Mouse (Mus musculus) E14TG2a.4 (cell line): Measurements from ENCODE around the gene Tbc1d1.

ENCODE experiments used
- H3K27me3 ChIP-seq: 2 replicates; pipeline ENCODE4 v1.6.1; 2014; ENCODE audit warnings: low read length, control low read depth; ENCODE audit not compliant: insufficient read depth
- H3K36me3 ChIP-seq: 2 replicates; pipeline ENCODE4 v1.6.1; 2014; ENCODE audit warnings: low read length, control low read depth; ENCODE audit not compliant: insufficient read depth
- H3K4me1 ChIP-seq: replicated peaks from 2 replicates; pipeline ENCODE4 v1.6.1; 2014; ENCODE audit warnings: low read depth, low read length, control low read depth
- H3K4me3 ChIP-seq: replicated peaks from 2 replicates; pipeline ENCODE4 v1.5.1; 2014; ENCODE audit warnings: mild to moderate bottlenecking, low read length
- H3K9me3 ChIP-seq: 2 replicates; pipeline ENCODE4 v1.6.1; 2014; ENCODE audit warnings: low read length, control low read depth
- CTCF ChIP-seq: conservative IDR thresholded peaks from 2 replicates; pipeline ENCODE4 v1.5.1; 2014; ENCODE audit warnings: low read length
- NANOG ChIP-seq: IDR thresholded peaks from 2 replicates; pipeline ENCODE4 v1.6.1; 2014; ENCODE audit warnings: borderline replicate concordance, low read length, mixed read lengths
- POU5F1 ChIP-seq: IDR thresholded peaks from 2 replicates; pipeline ENCODE4 v1.6.1; 2014; ENCODE audit warnings: low read length, borderline replicate concordance

Tbc1d1 gene

GRCm38 (mm10) chr5:64299508-64300324 lies 143.6 kb downstream of the Tbc1d1 start:
- Histone ChIP-seq H3K4me1 (peaks cover 50% of the 10 kb centered on the region), H3K9me3 (0 out of 2 replicates have a peak, but pooled peaks cover 3% of the 10 kb centered on the region), H3K4me3 (no peak overlapping the region), H3K36me3 (peaks cover 38% of the 10 kb centered on the region), H3K27me3 (no peaks in the 10 kb centered on the region)
- TF ChIP-seq NANOG (no peak), POU5F1 (no peak), CTCF (no peak)

GRCm38 (mm10) chr5:64301246-64301645 lies 145.1 kb downstream of the Tbc1d1 start:
- TF ChIP-seq NANOG (no peak), POU5F1 (no peak), CTCF (no peak)
- no peaks in the 10 kb centered on the region for H3K27me3 ChIP-seq
- peaks cover 41% of the 10 kb centered on the region for H3K4me1 ChIP-seq
- H3K9me3 ChIP-seq = 0 out of 2 replicates have a peak, but pooled peaks cover 3% of the 10 kb centered on the region
- H3K36me3 ChIP-seq = peaks cover 32% of the 10 kb centered on the region
- H3K4me3 ChIP-seq = no peak overlapping the region

GRCm38 (mm10) chr5:64307289-64307688 lies 151.2 kb downstream of the Tbc1d1 start:
- H3K9me3 ChIP-seq = no peaks in the 10 kb centered on the region
- H3K36me3 ChIP-seq = peaks cover 26% of the 10 kb centered on the region
- no peak overlapping the region for H3K4me3 ChIP-seq
- no peaks in the 10 kb centered on the region for H3K27me3 ChIP-seq
- H3K4me1 ChIP-seq = peaks cover 3% of the 10 kb centered on the region; the same call in 1 of the 2 replicates
- TF ChIP-seq CTCF (no peak), NANOG (no peak), POU5F1 (no peak)

GRCm38 (mm10) chr5:64312295-64312694 lies 156.2 kb downstream of the Tbc1d1 start:
- no peaks in the 10 kb centered on the region for H3K4me1 ChIP-seq

GRCm38 (mm10) chr5:64313481-64313880 lies 157.4 kb downstream of the Tbc1d1 start:
- no peaks in the 10 kb centered on the region for H3K9me3 ChIP-seq
- H3K4me1 ChIP-seq = no peaks in the 10 kb centered on the region
- H3K4me3 ChIP-seq = no peak overlapping the region
- H3K27me3 ChIP-seq = no peaks in the 10 kb centered on the region
- H3K36me3 ChIP-seq = peaks cover 57% of the 10 kb centered on the region
- TF ChIP-seq NANOG (no peak), CTCF (no peak), POU5F1 (no peak)

More at GRCm38 (mm10) chr5:64312295-64312694, 156.2 kb downstream of the Tbc1d1 start:
- Histone ChIP-seq H3K36me3 (peaks cover 47% of the 10 kb centered on the region), H3K4me3 (no peak overlapping the region), H3K9me3 (no peaks in the 10 kb centered on the region), H3K27me3 (no peaks in the 10 kb centered on the region)
- TF ChIP-seq CTCF = no peak
- TF ChIP-seq NANOG = no peak
- no peak for TF ChIP-seq POU5F1

GRCm38 (mm10) chr5:64314288-64315052 lies 158.4 kb downstream of the Tbc1d1 start:
- Histone ChIP-seq H3K27me3 (no peaks in the 10 kb centered on the region), H3K4me3 (no peak overlapping the region), H3K9me3 (no peaks in the 10 kb centered on the region), H3K36me3 (peaks cover 61% of the 10 kb centered on the region), H3K4me1 (no peaks in the 10 kb centered on the region)
- TF ChIP-seq CTCF (no peak), POU5F1 (no peak), NANOG (no peak)

GRCm38 (mm10) chr5:64315088-64315487 lies 159.0 kb downstream of the Tbc1d1 start:
- peaks cover 67% of the 10 kb centered on the region for H3K36me3 ChIP-seq
- TF ChIP-seq POU5F1 = no peak
- TF ChIP-seq CTCF = no peak
- no peaks in the 10 kb centered on the region for H3K9me3 ChIP-seq
- no peaks in the 10 kb centered on the region for H3K4me1 ChIP-seq
- H3K27me3 ChIP-seq = no peaks in the 10 kb centered on the region
- no peak overlapping the region for H3K4me3 ChIP-seq

GRCm38 (mm10) chr5:64323286-64323685 lies 167.2 kb downstream of the Tbc1d1 start:
- H3K27me3 ChIP-seq = no peaks in the 10 kb centered on the region
- peaks cover 66% of the 10 kb centered on the region for H3K36me3 ChIP-seq
- H3K9me3 ChIP-seq = no peaks in the 10 kb centered on the region
- H3K4me1 ChIP-seq = peaks cover 36% of the 10 kb centered on the region
- TF ChIP-seq NANOG = no peak
- TF ChIP-seq CTCF = no peak
- TF ChIP-seq POU5F1 = no peak
- H3K4me3 ChIP-seq = no peak overlapping the region

GRCm38 (mm10) chr5:64324353-64324752 lies 168.2 kb downstream of the Tbc1d1 start:
- no peaks in the 10 kb centered on the region for H3K27me3 ChIP-seq
- peaks cover 36% of the 10 kb centered on the region for H3K4me1 ChIP-seq
- H3K9me3 ChIP-seq = no peaks in the 10 kb centered on the region
- no peak overlapping the region; the same call in 1 of the 2 replicates for H3K4me3 ChIP-seq
- peaks cover 72% of the 10 kb centered on the region for H3K36me3 ChIP-seq
- TF ChIP-seq NANOG (no peak), POU5F1 (no peak), CTCF (no peak)
